Mouse (Mus musculus) myocyte (in vitro differentiated cells): Measurements from ENCODE around the gene Wdr66. TPM values are rescaled to one million over a fixed set of nuclear protein-coding genes. Genes with fewer than 3 reads are reported as not detected.

ENCODE experiments used
- H3K27me3 ChIP-seq: one replicate; pipeline ENCODE4 v1.6.1; 2011; ENCODE audit not compliant: control insufficient read depth, insufficient read depth, insufficient read length
- H3K36me3 ChIP-seq: one replicate; pipeline ENCODE4 v1.6.1; 2011; ENCODE audit not compliant: control insufficient read depth, insufficient read depth
- H3K4me2 ChIP-seq: one replicate; pipeline ENCODE4 v1.6.1; 2011; ENCODE audit warnings: low read depth, control low read depth
- H3K4me3 ChIP-seq: one replicate; pipeline ENCODE4 v1.5.1; 2011; ENCODE audit warnings: mild to moderate bottlenecking, control low read depth, moderate library complexity
- H3K79me2 ChIP-seq: one replicate; pipeline ENCODE4 v1.6.1; 2011; ENCODE audit not compliant: control insufficient read depth, insufficient read depth
- H3ac ChIP-seq: one replicate; pipeline ENCODE4 v1.6.1; 2011; ENCODE audit not compliant: control insufficient read depth, insufficient read length
- CEBPB ChIP-seq: IDR thresholded peaks from 2 replicates; pipeline ENCODE4 v1.6.1; 2011; ENCODE audit warnings: mild to moderate bottlenecking, moderate library complexity; ENCODE audit not compliant: poor library complexity, insufficient read depth, severe bottlenecking
- E2F4 ChIP-seq: IDR thresholded peaks from one replicate; pipeline ENCODE4 v1.6.1; 2011; ENCODE audit warnings: mild to moderate bottlenecking, control low read depth, moderate library complexity; ENCODE audit not compliant: insufficient read depth
- MAX ChIP-seq: IDR thresholded peaks from one replicate; pipeline ENCODE4 v1.6.1; 2011; ENCODE audit warnings: low read depth, mild to moderate bottlenecking, control low read depth
- MYOD1 ChIP-seq, 3 experiments: IDR thresholded peaks; one replicate each; pipeline ENCODE4 v1.6.1; 2011; ENCODE audit warnings: control low read depth in 2 of 3, low read depth in 2 of 3, mild to moderate bottlenecking in 2 of 3, moderate library complexity in 1 of 3; ENCODE audit not compliant: insufficient read length in 2 of 3, control insufficient read depth in 1 of 3
- MYOG ChIP-seq, 3 experiments: IDR thresholded peaks; one replicate each; pipeline ENCODE4 v1.6.1; 2011; ENCODE audit warnings: control low read depth in 2 of 3, low read depth in 2 of 3, mild to moderate bottlenecking in 2 of 3; ENCODE audit not compliant: insufficient read length in 2 of 3, control insufficient read depth in 1 of 3, insufficient read depth in 1 of 3
- POLR2A ChIP-seq: IDR thresholded peaks from one replicate; pipeline ENCODE4 v1.6.1; 2011; ENCODE audit warnings: low read depth, mild to moderate bottlenecking, control low read depth, moderate library complexity; ENCODE audit not compliant: insufficient read length
- POLR2AphosphoS2 ChIP-seq: IDR thresholded peaks from one replicate; pipeline ENCODE4 v1.6.1; 2011; ENCODE audit warnings: low read depth, control low read depth; ENCODE audit not compliant: insufficient read length
- REST ChIP-seq: IDR thresholded peaks from one replicate; pipeline ENCODE4 v1.6.1; 2011; ENCODE audit warnings: mild to moderate bottlenecking, control low read depth, moderate library complexity; ENCODE audit not compliant: insufficient read depth, insufficient read length
- SRF ChIP-seq: IDR thresholded peaks from one replicate; pipeline ENCODE4 v1.6.1; 2011; ENCODE audit warnings: low read depth; ENCODE audit not compliant: control insufficient read depth, insufficient read length
- TCF12 ChIP-seq: IDR thresholded peaks from one replicate; pipeline ENCODE4 v1.6.1; 2011; ENCODE audit warnings: mild to moderate bottlenecking, control low read depth; ENCODE audit not compliant: poor library complexity, insufficient read depth, severe bottlenecking
- TCF3 ChIP-seq: IDR thresholded peaks from one replicate; pipeline ENCODE4 v1.6.1; 2011; ENCODE audit warnings: low read depth, control low read depth; ENCODE audit not compliant: insufficient read length
- USF1 ChIP-seq: IDR thresholded peaks from one replicate; pipeline ENCODE4 v1.6.1; 2011; ENCODE audit warnings: low read depth, mild to moderate bottlenecking, control low read depth, moderate library complexity
- polyA plus RNA-seq: library from polyadenylated mRNA; unstranded; fragments of >200 nt; fragmentation: generic; extraction: Trizol; gene quantifications from one replicate; pipeline ENCODE4 v1.2.1, GENCODE M21; 2012; ENCODE audit warnings: missing spikeins

Wdr66 gene
- polyA plus RNA-seq, 1 experiment, result 0.38 TPM

DNA sequence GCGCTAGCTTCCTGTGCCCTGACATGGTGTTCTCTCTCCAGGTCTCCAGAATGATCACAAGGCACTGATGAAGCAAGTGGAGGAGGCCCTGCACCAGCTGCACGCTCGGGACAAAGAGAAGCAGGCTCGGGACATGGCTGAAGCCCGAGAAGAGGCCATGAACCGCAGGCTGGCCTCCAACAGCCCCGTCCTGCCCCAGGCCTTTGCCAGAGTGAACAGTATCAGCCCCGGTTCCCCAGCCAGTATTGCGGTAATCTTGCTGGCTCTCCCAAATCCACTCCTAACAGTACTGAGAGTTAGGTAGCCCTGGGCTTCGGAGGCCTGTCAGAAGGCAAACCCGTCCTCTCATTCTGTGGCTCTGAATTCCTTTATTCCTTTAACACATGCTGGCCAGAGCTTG lies 12.4 kb upstream of the Wdr66 start:
- Histone ChIP-seq H3ac (no peak overlapping the region), H3K4me3 (no peak overlapping the region), H3K36me3 (peaks cover 10% of the 10 kb centered on the region), H3K79me2 (no peaks in the 10 kb centered on the region), H3K27me3 (no peaks in the 10 kb centered on the region), H3K4me2 (no peak overlapping the region)
- no peak for TF ChIP-seq MYOG (IDR thresholded peaks at IDR 0.05; ENCODE audit: control insufficient read depth in 1 of 3, insufficient read depth in 1 of 3, insufficient read length in 2 of 3, low read depth in 2 of 3)
- no peak for TF ChIP-seq USF1
- no peak for TF ChIP-seq POLR2AphosphoS2
- TF ChIP-seq CEBPB, result no peak
- no peak for TF ChIP-seq MYOD1 (IDR thresholded peaks at IDR 0.05; ENCODE audit: control insufficient read depth in 1 of 3, insufficient read length in 2 of 3, low read depth in 2 of 3)

- Histone ChIP-seq H3K4me2 (no peak overlapping the region), H3K4me3 (no peak overlapping the region), H3ac (no peak overlapping the region), H3K27me3 (no peaks in the 10 kb centered on the region), H3K79me2 (no peaks in the 10 kb centered on the region), H3K36me3 (peaks cover 6% of the 10 kb centered on the region)
- TF ChIP-seq MAX (no peak), POLR2AphosphoS2 (no peak), TCF12 (no peak), USF1 (no peak), POLR2A (no peak), MYOG (IDR thresholded peaks at IDR 0.05; ENCODE audit: control insufficient read depth in 1 of 3, insufficient read depth in 1 of 3, insufficient read length in 2 of 3, low read depth in 2 of 3) (no peak), E2F4 (no peak), TCF3 (no peak), SRF (no peak), MYOD1 (IDR thresholded peaks at IDR 0.05; ENCODE audit: control insufficient read depth in 1 of 3, insufficient read length in 2 of 3, low read depth in 2 of 3) (no peak), CEBPB (no peak), REST (no peak)
Observed at GRCm38 (mm10) chr5:123245518-123245917, 6.4 kb upstream of the Wdr66 start.

GRCm38 (mm10) chr5:123251390-123251789 lies 512 bp upstream of the Wdr66 start:
- TF ChIP-seq E2F4 (no peak), REST (no peak), POLR2AphosphoS2 (no peak), USF1 (no peak), POLR2A (no peak), TCF3 (no peak), TCF12 (no peak), MYOG (IDR thresholded peaks at IDR 0.05; ENCODE audit: control insufficient read depth in 1 of 3, insufficient read depth in 1 of 3, insufficient read length in 2 of 3, low read depth in 2 of 3) (no peak), MYOD1 (IDR thresholded peaks at IDR 0.05; ENCODE audit: control insufficient read depth in 1 of 3, insufficient read length in 2 of 3, low read depth in 2 of 3) (no peak), MAX (no peak), SRF (no peak)
- H3K4me3 ChIP-seq, result no peak overlapping the region
- H3K4me2 ChIP-seq, result no peak overlapping the region

DNA sequence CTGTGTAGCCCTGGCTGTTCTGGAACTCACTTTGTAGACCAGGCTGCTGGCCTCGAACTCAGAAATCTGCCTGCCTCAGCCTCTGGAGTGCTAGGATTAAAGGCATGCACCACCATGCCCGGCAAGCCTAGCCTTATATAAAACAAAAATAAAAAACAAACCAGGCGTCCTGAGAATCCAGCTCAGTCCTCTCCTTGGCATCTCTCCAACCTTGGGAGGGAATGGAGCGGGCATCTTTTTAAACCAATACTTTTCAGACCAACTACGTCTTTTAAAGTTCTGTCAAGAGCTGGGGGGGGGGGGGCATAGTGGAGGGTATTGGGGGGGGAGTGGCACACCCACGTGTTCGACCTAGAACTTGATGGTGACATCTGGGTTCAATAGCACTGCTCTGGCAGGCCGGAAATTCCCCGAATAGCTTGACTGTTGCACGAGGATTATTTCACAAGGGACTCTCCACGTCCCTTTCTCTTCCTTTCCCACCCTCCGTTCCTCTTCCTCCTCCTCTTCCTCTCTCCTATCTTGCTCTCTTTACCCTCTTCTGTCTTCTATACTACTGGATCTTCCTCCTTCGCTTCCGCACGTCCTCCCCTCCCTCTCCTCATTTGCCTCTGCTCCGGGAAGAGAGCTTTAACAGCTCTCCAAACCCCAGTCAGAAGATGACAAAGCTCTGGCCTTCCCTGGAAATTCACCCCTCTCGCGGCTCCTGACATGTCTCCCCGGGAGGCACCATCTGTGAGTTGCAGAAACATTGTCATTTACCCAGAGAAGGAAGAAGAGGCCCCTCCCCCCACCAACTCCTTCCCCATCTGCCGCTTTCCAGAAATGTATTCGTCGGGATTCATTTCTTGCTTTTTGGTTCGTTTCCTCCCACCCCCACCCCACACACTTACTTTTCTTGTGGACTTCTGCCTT lies 5.2 kb downstream of the Wdr66 start:
- Histone ChIP-seq H3K36me3 (no peaks in the 10 kb centered on the region), H3K4me3 (no peak overlapping the region)
- TF ChIP-seq TCF3 (no peak), USF1 (no peak), POLR2AphosphoS2 (no peak), SRF (no peak), REST (no peak), E2F4 (no peak), MYOG (IDR thresholded peaks at IDR 0.05; ENCODE audit: control insufficient read depth in 1 of 3, insufficient read depth in 1 of 3, insufficient read length in 2 of 3, low read depth in 2 of 3) (no peak)

More at GRCm38 (mm10) chr5:123251390-123251789, 512 bp upstream of the Wdr66 start:
- Histone ChIP-seq H3K27me3 (no peaks in the 10 kb centered on the region), H3K36me3 (no peaks in the 10 kb centered on the region), H3ac (no peak overlapping the region), H3K79me2 (no peaks in the 10 kb centered on the region)

GRCm38 (mm10) chr5:123258990-123259389 lies 7.1 kb downstream of the Wdr66 start:
- H3K27me3 ChIP-seq, result no peaks in the 10 kb centered on the region
- H3K4me3 ChIP-seq, result no peak overlapping the region
- no peak for TF ChIP-seq REST
- no peak for TF ChIP-seq USF1
- no peak for TF ChIP-seq MYOG (IDR thresholded peaks at IDR 0.05; ENCODE audit: control insufficient read depth in 1 of 3, insufficient read depth in 1 of 3, insufficient read length in 2 of 3, low read depth in 2 of 3)
- TF ChIP-seq POLR2AphosphoS2, result no peak
- no peak for TF ChIP-seq MAX
- no peak for TF ChIP-seq POLR2A
- TF ChIP-seq TCF12, result no peak
- no peak for TF ChIP-seq TCF3
- no peak for TF ChIP-seq MYOD1 (IDR thresholded peaks at IDR 0.05; ENCODE audit: control insufficient read depth in 1 of 3, insufficient read length in 2 of 3, low read depth in 2 of 3)
- TF ChIP-seq E2F4, result no peak
- TF ChIP-seq CEBPB, result no peak
- TF ChIP-seq SRF, result no peak
- no peak overlapping the region for H3K4me2 ChIP-seq
- H3ac ChIP-seq, result no peak overlapping the region
- H3K36me3 ChIP-seq, result no peaks in the 10 kb centered on the region
- H3K79me2 ChIP-seq, result no peaks in the 10 kb centered on the region

More for the DNA sequence above, 5.2 kb downstream of the Wdr66 start:
- Histone ChIP-seq H3K27me3 (no peaks in the 10 kb centered on the region), H3K4me2 (peak overlapping the region; percentile 34), H3ac (no peak overlapping the region), H3K79me2 (no peaks in the 10 kb centered on the region)
